Mouse (Mus musculus) adrenal gland, postnatal 36 days (tissue): ENCODE measurements around the gene Ppp1r36. TPM values are rescaled to one million over a fixed set of nuclear protein-coding genes. Genes with fewer than 3 reads are reported as not detected.
"Not testable (repeated sequence)": the region's sequence is repeated elsewhere in the genome, so short reads cannot be mapped to it uniquely, and the experiment has no call there.

Experiments used
- DNase-seq, 2 experiments: peaks; one replicate each; pipeline ENCODE4 v3.0.0; 2021; ENCODE audit warnings: mixed read lengths in 1 of 2
- total RNA-seq, 2 experiments: library from RNA; stranded (reverse); gene quantifications; 2 replicates each; pipeline ENCODE4 v1.2.3; 2021

Ppp1r36 gene
- total RNA-seq, 2 experiments from 2014 or later = not detected

DNA sequence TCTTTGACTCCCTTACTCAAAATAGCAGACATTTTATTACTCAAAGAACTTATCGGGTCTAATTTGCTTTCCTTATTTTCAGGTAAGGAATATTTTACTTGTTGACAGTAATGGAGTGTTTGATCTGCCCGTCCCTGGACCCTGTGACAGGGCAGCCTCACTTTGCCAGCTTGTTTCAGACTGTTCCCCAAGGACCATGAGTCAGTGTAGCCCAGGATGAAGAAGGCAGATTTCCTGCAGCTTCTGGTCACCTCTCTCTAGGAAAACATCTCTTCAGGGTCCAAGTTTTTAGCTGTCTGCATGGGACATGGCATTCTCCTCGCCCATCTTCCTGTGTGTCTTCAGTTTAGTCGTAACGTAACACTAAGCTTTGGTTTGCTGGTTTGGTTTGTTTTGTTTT, 20.1 kb upstream of the Ppp1r36 start:
- peak; percentile 21 to 33 for DNase-seq

DNA sequence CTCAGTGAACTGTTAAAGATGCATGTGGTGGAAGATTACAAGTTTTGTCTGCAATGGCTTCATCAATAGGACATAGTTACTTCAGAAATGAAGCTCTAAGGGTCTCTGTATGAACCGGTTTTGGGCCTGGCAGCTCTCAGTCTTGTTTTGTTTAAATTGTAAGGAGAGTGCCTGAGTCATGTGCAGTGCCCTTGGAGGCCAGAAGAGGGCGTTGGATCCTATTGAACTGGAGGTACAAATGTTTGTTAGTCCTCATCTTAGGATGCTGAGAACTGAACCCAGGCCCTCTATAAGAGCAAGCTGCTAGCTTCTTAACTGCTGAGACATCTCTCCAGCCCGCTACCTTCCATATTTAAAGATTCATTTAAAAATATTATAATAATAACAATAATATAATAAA, 15.7 kb upstream of the Ppp1r36 start:
- no peak for DNase-seq

DNA sequence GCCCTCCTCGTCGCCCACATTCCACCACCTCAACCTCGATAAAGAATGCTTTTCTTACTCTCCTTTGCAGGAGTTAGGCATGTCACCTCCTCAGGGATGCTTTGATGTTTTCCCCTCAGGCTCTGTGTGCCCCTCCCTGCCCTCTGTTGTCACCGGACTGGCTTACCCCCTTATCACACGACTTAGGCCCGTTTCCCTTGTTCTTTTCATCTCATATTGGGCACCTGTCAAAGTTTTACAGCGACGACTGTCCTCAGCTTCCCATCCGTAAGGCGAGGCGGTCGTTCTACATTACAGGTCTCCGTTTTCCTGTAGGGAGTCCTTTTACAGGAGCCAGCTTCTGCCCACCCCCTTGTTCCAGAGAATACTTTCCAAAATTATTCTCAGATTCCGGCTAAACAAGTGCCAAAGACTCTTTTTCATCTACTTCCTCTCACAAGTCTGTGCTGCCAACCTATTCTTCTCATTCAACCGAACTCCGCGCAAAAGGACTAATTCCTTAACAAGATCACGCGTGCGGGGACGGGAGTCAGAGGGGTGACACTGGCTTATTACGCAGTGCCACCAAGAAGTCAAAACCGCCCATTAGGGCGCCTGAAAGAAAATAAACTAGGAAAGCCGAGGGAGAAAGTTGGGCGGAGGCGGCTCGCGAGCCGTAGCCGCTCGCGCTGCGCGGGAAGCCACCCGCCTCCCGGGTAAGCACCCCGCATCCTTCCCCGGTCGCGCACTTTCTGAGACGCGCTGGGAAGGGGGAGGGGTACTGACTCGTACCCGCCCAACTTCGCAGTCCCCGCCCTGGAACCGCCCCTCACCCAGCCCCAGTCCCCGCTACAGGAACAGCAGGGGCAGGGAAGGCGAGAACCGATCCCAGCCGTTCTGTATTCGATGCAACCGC, 14.1 kb upstream of the Ppp1r36 start:
- peak; percentile 90 to 95 for DNase-seq

DNA sequence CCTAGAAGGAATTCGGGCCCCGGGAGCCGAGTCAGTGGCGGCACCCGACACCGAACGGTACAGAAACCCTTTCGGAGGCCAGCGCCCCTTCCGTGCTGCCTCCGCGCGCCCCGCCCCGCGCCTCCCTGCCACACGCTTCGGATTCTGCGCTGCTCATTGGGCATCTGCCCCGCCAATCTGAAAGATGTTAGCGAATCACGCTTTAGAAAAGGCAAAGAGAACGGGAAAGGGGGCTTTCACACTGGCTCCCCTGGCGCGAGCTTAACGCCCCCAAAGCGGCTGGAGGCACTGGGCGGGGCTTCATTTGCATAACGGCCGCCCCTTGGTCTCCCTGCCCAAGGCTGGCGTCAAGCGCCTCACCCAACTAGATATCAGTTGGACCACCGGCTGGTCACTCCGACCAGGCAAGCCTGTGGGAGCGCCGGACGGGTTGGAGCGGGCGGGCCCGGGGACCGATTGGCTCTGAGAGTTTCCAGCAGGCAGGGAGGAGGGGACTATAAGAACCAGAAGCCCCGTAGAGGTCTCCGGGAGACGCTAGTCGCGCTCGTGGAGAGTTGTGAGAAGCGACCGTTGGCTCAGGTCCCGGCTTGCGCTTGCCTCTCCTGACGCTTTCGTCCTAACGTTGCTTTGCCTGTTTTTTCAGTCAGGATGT, 13.3 kb upstream of the Ppp1r36 start, which contains the start of gene Hspa2:
TSS of gene Hspa2 (plus strand) at position 291 of the 652 bp plus-strand sequence.
- peak; percentile 99 to 100 for DNase-seq

DNA sequence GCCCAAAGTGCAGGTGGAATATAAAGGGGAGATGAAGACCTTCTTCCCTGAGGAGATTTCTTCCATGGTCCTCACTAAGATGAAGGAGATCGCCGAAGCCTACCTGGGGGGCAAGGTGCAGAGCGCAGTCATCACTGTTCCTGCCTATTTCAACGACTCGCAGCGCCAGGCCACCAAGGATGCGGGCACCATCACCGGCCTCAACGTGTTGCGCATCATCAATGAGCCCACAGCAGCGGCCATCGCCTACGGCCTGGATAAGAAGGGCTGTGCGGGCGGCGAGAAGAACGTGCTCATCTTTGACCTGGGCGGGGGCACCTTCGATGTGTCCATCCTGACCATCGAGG, 12.5 kb upstream of the Ppp1r36 start:
- no peak for DNase-seq

DNA sequence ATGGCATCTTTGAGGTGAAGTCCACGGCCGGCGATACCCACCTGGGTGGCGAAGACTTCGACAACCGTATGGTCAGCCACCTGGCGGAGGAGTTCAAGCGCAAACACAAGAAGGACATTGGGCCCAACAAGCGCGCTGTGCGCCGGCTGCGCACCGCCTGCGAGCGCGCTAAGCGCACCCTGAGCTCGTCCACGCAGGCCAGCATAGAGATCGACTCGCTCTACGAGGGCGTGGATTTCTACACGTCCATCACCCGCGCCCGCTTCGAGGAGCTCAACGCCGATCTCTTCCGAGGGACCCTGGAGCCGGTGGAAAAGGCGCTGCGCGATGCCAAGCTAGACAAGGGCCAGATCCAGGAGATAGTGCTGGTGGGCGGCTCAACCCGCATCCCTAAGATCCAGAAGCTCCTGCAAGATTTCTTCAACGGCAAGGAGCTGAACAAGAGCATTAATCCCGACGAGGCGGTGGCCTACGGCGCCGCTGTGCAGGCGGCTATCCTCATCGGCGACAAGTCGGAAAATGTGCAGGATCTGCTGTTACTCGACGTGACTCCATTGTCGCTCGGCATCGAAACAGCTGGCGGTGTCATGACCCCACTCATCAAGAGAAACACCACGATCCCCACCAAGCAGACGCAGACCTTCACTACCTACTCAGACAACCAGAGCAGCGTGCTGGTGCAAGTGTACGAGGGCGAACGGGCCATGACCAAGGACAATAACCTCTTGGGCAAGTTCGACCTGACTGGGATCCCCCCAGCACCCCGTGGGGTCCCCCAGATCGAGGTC, 12.0 kb upstream of the Ppp1r36 start:
- peak; percentile 20 to 24 for DNase-seq

DNA sequence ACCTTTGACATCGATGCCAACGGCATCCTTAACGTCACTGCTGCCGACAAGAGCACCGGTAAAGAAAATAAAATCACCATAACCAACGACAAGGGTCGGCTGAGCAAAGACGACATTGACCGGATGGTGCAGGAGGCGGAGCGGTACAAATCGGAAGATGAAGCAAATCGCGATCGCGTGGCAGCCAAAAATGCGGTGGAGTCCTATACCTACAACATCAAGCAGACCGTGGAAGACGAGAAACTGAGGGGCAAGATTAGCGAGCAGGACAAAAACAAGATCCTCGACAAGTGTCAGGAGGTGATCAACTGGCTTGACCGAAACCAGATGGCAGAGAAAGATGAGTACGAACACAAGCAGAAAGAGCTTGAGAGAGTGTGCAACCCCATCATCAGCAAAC, 11.4 kb upstream of the Ppp1r36 start:
- peak; percentile 3 to 5 for DNase-seq

DNA sequence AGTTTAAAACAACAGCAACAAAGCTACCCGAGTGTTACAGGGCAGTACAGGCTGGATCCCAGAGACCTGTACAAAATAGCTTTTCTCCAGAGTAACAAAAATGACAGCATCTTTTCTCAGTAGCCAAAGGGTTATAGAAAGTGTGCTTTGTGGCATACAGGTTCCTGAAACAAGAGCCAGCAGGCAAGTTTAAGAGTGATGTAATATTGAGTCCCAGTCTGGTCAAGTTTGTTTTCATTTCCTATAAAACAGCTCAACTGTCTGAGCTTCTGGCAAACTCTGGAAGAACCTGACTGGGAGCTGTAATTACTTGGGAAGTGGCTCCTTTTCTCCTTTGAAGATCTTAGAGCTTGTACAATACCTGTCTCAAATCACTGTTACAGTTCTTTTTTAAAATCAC, 10.2 kb upstream of the Ppp1r36 start:
- no peak for DNase-seq

DNA sequence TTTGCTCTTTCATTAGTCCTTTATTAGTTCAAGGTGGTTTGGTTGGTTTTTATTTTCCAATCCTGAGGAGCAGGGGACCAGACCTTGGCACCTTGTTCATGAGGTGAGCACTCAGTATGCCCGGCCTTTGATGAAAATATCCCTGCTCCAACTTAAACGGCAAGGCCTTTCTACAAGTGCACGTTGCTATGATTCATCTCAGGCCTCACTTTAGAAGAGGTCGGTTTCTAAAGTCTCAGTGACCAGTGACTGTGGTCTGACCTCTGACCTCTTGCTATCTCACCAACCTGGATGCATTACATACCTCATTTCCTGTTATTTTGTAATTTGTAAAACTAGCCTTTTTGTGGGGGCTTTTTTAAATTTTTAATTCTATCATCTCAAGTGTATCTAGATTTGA, 8.2 kb upstream of the Ppp1r36 start:
- DNase-seq = no peak

DNA sequence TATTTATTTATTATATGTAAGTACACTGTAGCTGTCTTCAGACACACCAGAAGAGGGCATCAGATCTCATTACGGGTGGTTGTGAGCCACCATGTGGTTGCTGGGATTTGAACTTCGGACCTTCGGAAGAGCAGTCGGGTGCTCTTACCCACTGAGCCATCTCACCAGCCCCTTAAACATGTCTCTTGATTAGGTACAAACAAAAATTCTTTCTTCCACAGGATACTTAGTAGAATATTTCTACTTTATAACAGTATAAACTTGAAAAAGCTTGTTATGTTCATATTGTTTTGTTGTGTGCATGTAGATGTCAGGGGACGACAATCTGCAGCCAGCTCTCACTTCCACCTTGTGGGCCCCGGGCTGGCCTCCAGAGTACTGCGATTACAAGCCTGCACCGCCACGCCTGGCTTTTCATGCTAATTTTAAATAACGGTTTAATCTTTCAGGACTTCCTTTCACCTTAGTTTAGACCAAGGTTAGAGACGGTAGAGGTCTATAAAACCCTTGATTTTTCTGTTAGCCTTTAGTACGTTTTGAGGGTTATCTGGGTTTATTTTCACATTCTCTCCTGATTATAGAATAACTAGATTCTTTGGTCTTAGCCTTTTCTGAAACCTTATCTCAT, 1.8 kb upstream of the Ppp1r36 start:
- DNase-seq = no peak

DNA sequence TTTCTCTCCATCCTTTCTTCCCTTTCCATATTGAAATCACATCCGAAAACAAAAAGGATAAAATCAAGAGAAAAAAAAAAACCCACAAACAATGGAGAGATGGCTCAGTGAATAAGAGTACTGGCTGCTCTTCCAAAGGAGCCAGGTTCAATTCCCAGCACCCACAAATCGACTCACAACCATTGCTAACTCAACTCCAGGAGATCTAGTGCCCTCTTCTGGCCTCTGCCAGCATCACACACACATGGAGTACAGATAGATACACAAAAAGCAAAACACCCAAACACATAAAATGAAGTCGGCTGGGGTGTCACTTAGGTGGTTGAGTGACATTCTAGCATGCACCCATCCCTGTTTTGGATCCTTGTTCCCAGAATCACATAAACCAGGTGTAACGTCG, 1.0 kb downstream of the Ppp1r36 start:
- DNase-seq = no peak

DNA sequence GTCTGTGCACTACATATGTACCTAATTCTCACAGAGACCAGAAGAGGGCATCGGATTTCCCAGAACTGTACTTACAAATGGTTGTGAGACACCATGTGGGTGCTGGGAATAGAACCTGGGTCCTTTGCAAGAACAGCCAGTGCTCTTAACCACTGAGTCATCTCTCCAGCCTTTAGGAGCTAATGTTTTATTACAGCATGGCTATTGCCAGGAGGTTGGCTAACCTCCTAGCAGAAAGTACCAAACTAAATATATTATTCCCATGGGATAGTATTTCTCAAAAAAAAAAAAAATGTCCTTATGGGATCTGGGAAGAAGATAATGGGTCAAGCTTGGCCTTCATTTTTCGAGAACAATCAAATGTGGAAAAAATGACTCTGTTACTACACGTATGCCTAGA, 7.9 kb downstream of the Ppp1r36 start:
- no peak for DNase-seq

DNA sequence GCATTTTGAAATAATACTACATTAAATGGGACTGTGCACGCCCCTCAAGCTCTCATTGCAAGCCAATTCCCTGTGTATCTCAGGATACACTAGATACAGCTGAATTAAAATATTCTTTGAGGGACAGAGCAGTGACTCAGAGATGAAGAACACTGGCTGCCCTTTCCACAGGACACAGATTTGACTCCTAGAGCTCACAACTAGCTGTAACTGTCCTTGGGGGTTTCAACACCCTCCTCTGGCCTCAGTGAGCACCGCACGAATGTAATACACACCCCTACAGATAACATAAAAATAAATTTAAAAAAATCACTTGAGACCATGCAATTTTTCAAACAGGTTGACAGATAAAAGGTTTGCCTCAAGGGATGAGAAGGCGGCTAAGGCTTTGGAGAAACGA, 10.2 kb downstream of the Ppp1r36 start:
- DNase-seq = peak; percentile 35 to 40

DNA sequence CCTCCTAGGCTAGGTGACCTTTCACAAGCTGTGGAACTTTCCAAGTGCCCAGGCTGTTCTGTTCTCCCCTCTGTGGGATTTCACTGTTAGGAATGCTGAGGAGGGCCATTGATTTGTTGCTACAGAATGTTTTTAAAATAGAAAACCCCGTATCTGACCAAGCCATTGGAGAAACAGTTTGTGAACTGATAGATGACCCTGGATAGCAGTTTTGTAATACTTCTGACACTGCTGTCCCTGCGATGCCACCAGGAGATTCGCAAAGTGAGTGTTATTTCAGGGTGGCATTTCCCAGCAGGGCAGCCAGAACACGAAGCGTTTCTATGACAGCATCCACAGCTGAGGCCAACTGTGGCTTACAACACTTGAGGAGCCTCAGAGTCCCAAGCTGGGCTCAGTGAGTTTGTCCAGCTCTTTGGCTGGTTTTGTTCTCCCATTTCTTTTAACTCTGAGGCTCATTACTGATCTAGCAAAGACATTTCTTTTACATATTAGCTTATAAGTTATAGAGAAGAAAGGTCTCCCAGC, 13.6 kb downstream of the Ppp1r36 start:
- peak; percentile 33 for DNase-seq

DNA sequence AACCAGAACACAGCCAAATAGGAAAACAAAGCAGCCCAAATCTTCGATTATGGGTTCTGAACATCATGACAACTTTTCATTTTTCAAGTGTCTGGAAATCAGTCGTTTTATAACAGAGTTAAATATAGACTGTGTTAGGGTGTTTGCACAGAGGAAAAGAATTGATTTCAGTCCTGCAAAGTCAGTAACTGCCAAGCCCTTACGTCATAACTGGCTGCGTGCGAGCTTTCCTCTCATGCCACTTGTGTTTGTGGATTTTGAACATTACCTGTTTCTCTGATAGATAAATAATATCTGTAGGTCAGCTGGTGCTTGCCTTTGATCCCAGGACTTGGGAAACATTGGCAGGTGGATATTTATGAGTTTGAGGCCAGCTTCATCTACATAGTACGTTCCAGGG, 14.1 kb downstream of the Ppp1r36 start:
- peak in 1 of 2 experiments; percentile 18 for DNase-seq

DNA sequence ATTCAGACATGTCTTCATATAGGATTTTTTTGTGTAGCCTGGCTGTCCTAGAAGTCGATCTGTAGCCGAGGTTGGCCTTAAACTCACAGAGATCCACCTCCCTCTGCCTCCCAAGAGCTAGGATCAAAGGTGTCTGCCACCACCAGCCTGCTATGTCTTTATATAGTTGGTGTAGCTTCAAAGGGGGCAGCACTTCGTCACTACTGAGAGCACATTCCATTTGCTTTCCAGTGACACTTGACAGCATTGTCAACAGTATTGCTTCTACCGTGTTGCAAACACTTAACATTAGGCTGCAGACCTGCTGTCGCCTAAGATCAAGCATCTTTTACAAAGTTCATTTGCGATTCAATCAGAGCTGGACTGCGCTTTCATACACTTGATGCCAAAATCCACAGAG, 16.8 kb downstream of the Ppp1r36 start:
- DNase-seq = no peak

DNA sequence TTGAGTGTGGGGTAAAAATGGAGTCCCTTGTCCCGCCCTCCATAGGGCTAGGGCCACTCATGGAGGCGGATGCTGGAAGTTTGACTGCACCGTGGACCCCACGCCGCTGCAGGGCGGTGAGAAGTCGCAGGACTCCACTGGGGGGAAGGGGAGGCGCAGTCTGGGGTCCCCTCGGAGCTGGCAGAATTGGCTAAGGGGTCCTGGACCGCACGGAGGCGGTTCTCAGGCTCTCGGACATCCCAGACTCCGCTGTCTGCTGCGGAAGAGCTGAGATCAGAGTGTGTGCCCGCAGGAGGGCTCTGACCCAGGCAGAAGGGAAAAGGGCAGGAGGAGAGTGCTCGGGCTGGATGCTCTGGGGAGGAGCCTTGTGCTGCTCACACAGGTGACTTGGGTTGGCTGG, 17.7 kb downstream of the Ppp1r36 start:
- no peak for DNase-seq

DNA sequence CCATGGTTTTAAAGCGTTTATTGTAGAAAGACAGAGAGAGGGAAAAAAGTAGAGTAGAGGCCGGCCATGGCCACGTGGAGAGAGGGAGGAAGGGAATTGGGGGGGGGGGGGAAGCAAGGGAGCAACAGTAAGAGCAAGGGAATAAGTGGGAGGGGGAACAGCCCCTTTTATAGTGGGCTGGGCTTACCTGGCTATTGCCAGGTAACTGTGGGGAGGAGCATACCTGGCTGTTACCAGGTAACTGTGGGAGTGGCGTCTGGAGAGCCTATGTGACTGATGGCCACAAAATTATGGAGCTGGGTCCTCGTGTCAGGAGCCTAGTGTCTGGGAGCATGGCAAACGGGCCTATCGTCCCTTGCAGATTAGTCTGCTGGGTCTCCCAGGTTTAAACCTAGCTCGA, 18.2 kb downstream of the Ppp1r36 start:
- DNase-seq = no peak

DNA sequence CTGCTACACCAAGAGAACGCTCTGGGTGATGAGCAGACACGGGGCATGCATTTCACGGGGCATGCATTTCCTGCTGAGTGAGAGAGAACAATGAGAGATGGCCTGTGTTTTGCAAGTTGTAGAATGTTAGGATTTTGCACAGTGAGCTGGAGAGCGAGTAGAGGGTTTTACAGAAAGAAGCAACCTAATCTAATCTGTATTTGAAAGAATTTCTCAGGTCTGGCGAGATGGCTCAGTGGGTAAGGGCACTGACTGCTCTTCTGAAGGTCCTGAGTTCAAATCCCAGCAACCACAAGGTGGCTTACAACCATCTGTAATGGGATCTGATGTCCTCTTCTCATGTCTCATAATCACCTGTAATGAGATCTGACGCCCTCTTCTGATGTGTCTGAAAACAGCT, 26.1 kb downstream of the Ppp1r36 start:
- DNase-seq = not testable (repeated sequence)

DNA sequence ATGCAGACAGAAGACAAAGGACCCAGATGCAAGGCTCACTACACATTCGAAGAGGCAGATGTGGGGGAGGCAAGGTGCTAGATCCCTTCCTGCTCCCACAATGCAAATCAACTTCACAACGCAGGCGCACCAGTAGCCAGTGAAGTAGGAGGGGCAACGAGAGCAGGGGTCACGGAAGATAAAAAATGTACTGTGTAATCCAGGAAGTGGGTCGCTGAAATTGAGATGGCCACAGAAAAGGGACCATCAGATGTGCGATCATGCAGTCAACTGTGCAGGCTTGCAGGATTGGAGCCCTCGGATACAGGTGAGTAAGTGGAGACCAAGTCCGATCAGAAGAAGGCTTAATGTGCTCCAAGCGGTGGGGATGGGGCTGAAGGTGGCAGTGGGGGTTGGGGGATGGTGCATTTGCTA, 27.0 kb downstream of the Ppp1r36 start:
- DNase-seq = no peak

DNA sequence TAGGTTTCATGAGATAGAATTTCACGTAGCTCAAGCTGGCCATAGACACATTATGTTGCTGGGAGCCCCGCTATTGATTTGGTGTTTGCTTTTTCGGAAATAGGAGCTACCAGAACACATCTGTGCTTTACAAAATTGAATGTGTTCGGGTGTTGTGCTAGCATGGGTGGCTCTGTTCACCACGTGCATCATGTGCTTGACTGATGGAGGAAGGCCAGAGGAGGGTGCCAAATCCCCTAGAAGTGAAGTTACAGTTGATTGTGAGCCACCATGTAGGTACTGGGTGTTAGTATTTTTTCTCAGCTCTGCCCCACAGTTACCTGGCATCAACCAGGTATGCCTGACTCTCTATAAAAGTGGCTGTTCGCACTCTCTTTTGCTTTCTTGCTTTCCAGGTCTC, 27.5 kb downstream of the Ppp1r36 start:
- DNase-seq = no peak

DNA sequence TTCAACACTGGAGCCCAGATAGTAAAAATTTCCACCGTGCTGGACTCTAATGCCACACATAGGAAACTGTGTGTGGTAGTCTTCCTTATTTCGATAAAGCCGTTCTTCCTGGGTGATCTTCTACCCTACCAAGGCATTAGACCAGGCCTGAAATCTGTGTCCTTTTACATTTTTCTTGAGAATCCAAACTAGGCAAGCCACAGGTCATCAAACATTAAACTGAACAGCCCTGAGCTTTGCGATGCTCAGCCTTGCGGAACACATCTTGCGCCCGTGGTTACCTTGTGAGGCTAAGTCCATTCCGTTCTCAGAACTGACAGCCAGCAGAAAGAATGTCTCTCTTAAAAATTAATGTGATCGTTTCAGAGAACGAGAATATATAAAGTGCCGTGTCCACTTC, 28.9 kb downstream of the Ppp1r36 start:
- no peak for DNase-seq
